Mouse (Mus musculus) liver, postnatal 0 days (tissue): ENCODE data around the gene Smok3b.
"Not testable (repeated sequence)": the region's sequence is repeated elsewhere in the genome, so short reads cannot be mapped to it uniquely, and the experiment has no call there.

Experiments used
- CTCF ChIP-seq: sonication (generic); IDR thresholded peaks from 2 replicates; pipeline ENCODE4 v1.5.1; 2016; ENCODE audit warnings: antibody characterized with exemption, low read depth
- EP300 ChIP-seq: IDR thresholded peaks from 2 replicates; pipeline ENCODE4 v1.6.1; 2016; ENCODE audit warnings: antibody characterized with exemption, low read depth, mild to moderate bottlenecking

- not testable (repeated sequence) for TF ChIP-seq CTCF, EP300
Measured at GRCm38 (mm10) chr5:138052894-138053293, 31.7 kb downstream of the Smok3b start, which contains the start of gene Smok3c.
